Mouse (Mus musculus) heart, adult 9 months (tissue): Measurements from ENCODE around the gene Ubxn7.
"Not testable (repeated sequence)": the region's sequence is repeated elsewhere in the genome, so short reads cannot be mapped to it uniquely, and the experiment has no call there.

Experiments used
- DNase-seq, 2 experiments: peaks; one replicate each; pipeline ENCODE4 v3.0.0; 2022; ENCODE audit warnings: low spot score in 2 of 2

Ubxn7 gene

DNA sequence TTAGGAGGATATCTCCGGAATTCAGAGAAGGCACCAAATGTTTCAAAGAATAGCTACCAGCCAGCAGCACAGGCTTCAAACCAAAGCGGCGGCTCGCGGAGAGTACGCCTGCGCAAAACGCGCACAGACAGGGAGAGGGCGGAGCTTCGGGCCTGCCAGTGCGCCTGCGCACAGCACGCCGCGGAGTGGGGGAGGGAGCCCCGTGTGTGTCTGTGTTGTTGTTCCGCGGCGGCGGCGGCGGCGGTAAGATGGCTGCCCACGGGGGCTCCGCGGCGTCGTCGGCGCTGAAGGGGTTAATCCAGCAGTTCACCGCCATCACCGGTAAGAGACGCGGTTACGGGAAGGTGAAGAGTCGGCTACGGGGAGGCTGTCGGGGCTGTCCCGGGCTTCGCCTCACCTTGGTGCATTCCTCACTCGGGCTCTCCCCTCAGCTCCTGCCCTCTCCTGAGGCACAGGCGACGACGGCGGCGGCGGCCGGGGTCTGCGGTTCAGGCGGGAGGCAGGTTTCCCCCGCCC lies at the start of gene Ubxn7:
TSS of gene Ubxn7 (plus strand) at position 218 of the 516 bp plus-strand sequence.
- DNase-seq: peak; percentile 95 to 97

DNA sequence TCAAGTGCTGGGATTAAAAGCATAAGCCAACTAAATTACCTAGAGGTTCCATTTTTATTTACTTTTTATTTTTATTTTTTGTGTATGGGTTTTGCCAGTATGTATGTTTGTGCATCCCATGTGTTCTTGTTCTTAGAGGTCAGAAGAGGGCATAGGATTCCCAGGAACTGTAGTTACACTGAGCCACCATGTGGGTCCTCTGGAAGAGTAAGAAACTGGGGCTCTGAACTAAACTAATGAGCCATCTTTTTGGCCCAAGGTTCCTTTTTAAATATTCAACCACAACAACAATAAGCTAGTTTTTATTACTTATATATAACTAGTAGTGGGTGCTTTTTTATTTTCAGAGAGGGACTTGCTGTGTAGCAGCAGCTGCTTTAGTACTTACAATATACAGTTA lies 49.4 kb upstream of the Ubxn7 start:
- no peak for DNase-seq

DNA sequence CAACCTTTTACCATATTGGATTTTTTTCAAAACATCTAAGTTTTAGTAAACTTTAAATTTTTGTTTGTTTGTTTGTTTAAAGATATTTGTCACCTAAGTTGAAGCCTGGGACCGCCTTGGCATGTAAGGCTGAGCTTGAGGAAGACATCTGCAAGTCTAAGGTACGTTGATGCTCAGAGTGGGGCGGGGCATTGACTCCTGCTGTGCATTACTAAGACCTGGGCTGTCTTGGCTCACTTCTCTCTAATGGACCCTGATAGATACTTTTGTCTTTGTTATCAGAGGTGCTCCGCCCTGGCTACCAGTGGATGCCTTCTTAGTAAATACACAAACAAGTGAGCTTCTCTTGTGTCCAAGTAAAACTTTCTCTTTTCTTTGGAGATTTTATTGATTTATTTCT lies 40.2 kb upstream of the Ubxn7 start:
- DNase-seq: no peak

DNA sequence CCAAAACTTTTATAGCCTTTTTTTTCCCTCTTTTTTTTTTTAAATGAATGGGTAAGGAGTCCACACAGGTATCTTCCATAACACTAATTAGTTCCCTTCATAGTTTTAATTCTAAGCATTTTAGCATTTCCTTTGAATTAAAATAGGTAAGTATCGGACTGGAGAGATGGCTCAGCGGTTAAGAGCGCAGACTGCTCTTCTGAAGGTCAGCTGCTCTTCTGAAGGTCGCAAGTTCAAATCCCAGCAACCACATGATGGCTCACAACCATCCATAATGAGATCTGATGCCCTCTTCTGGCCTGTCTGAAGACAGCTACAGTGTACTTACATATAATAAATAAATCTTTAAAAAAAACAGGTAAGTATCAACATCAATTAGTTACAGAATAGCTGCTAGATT lies 32.4 kb upstream of the Ubxn7 start:
- DNase-seq: not testable (repeated sequence)

DNA sequence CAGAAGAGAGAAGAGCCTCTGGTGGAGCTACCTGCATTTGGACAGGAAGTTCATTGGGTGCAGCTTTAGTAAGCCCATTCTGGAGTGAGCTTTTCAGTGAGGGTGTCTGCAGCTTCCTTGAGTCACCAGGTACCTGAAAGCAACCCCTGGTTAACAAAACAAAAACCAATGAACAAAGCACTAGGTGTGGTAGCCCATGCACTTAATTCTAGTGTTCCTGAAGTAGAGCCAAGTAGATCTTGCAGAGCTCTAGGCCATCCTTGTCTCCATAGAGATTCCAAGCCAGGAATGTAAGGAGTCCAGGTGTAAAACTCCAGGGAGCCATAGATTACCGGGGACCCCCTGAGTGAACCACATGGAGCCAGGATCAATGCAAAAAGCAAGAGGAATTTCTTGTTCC lies 29.0 kb upstream of the Ubxn7 start:
- no peak for DNase-seq

DNA sequence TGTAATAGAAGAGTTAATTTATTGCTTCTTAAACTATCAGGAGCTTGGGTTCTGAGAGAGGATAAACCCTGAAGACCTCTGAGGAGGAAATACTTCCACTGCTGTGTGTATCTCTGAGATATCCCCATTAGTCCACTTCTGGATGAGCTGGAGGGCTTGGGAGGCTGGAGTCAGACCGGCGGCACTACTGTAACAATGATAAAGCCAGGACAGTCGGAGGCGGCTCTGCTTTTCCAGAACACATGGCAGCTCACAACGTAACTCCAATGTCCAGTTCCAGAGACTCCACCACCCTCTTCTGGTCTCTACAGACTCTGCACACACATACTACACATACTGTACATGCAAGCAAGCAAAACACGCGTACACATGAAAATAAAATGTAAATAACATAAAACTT lies 28.2 kb upstream of the Ubxn7 start:
- no peak for DNase-seq

DNA sequence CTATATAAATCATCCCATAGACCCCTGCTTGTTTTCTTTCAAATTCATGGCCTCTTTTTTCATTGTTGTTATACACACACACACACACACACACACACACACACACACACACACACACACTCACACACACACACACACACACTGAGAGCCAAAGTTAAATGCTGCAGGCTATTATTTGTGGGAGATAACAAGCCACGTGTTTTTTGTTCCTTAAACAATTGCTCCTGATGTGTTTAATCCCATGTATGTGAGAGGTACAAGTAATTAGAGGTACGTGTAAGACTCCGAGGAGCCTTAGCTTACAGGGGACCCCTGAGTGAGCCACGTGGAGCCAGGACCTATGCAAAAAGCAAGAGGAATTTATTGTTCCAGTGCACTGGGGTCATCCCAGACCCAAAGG lies 20.1 kb upstream of the Ubxn7 start:
- DNase-seq: no peak

DNA sequence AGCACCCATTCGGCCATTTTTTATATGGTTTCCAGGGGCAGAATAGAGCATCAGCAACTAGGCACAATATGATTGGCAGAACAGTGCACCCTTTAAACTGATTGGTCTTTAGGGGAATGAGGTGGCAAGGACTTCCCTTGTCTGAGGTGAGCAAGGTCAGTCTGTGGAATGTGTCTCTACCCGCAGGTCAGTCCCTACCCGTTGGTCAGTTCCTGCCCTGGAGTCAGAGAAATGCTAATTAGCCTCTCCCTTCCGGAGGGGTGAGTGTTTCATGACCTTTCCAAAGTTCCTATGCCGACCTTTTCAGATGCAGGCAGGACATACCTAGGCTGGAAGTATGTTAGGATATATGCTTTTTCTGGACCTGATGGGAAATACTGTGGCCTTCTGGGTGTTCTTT lies 19.7 kb upstream of the Ubxn7 start:
- no peak for DNase-seq

DNA sequence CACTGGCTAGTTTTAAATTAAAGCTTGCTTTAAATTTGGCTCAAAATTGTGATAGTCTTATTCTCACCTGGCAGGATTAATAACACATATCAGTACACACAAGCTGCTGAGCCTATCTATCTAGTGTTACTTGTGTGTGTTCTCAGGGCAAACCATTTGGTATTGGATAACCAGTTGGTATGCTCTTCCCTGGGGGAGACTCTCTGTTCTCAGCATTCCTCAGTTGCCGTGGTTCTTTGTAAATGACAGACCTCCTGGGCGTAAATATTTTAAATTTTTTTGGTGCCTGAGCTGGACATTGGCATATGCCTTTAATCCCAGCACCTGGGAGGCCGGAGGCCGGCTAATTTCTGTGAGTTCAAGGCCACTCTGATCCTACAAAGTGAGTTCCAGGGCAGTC lies 19.2 kb upstream of the Ubxn7 start:
- DNase-seq: no peak

DNA sequence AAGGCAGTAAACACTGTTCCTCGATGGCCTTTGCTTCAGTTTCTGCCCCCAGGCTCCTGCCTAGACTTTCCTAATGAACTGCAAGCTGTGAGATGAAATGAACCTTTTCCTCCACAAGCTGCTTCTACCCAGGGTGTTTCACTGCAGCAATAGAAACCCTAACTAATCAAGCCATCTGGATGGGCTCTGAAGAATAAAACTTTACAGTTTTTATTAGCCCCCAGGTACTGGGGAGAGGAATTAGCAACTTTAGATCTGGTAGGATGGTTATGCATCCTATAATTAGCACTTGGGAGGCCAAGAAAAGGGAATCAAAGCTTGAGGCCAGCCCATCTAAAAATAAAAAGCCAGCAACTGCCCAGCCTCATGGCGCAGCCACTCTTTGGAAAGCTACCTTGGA lies 15.5 kb upstream of the Ubxn7 start:
- no peak for DNase-seq

DNA sequence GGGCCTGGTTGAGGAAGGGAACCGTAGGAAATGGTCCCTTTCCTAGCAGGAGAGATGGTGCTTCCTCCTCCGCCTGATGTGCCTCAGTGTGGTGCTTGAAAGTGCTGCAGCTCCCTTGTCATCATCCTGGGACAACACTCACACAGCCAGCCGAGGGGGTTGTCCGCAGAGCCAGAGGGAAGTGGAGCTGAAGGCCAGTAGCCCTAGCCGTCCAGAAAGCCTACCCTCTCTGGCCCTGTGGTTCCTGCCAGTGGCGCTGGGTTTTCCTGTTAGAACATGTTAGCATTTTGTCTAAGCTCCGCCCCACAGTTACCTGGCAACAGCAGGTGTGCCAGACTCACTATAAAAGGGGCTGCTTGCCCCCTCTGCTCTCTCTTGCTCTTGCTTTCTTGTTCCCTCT lies 8.1 kb upstream of the Ubxn7 start:
- DNase-seq: no peak

DNA sequence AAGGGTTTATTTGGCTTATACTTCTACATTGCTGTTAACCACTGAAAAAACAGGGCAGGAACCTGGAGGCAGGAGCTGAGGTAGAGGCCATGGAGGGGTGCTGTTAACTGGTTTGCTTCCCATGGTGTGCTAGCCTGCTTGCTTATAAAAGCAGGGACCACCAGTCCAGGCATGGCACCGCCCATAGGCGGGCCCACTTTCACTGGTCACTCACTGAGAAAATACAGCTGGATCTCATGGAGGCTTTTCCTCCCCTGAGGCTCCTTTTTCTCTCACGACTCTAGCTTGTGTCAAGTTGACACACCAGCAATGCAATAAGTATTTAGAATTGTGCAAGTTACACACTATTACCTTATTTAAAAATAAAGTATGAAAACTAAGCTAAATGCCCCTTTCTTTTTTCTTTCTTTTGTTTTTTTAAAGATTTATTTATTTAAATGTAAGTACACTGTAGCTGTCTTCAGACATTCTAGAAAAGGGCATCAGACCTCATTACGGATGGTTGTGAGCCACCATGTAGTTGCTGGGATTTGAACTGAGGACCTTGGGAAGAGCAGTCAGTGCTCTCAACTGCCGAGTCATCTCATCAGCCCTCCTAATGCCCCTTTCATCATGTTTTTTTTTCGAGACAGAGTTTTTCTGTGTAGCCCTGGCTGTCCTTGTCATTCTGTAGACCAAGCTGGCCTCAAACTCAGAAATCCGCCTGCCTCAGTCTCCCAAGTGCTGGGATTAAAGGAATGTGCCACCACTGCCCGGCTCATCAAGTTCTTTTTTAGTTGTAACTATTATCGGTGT lies 984 bp upstream of the Ubxn7 start:
- no peak for DNase-seq

DNA sequence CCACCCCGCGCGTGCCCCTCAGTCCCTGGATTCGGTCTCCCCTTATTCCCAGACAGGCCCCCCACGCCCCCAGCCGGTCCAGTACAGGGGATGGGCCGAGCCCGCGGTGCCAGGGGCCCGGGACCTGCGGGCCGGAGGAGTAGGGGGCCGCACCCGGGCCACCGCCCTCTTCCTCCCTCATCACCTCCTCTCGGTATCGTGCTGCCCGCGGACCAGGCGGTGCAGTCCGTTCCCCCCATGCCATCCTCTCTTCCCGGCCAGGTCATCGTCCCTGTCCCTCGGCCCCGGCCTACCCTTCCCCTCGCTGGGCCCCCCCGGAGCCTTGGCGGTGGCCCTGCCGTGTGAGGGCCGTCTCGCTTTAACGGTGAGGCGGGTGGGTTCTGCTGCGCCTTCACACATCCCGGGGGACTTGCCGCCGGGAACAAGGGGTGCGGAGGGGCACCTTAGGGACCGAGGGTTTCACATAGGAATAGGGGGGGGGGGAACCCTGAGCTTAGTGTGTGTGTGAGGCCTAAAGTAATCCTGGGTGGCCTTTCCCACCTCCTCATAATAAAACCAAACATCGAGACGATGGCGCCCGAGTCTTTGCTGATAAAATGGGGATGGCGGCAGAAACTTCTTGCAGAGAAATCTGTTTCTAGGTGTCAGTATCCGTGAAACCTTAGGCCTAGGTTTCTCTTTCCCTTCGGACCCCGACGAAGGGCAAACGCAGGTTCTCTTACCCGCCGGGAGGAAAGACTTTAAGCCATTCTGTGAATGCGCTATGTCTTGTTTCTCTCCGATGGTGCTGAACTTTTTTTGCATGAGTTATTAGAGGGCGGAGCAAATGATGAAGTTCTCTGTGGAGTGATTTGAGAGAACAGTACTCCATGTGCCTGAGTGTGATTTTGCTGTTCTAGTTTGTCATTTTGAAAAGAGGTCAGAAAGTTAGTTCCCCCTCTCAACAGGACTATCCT lies 777 bp downstream of the Ubxn7 start:
- peak; percentile 46 to 47 for DNase-seq

DNA sequence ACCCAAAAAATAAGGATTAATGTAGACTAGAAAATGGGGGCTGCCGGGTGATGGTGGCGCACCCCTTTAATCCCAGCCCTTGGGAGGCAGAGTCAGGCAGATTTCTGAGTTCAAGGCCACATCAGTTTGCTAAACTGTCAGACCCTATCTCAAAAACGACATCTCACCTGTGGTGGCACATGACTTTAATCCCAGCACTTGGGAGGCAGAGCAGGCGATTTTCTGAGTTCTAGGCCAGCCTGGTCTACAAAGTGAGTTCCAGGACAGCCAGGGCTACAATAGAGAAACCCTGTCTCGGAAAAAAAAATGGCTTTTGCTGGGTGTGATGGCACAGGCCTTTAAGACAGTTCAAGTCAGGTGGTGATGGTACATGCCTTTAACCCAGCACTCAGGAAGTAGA lies 3.1 kb downstream of the Ubxn7 start:
- no peak for DNase-seq

DNA sequence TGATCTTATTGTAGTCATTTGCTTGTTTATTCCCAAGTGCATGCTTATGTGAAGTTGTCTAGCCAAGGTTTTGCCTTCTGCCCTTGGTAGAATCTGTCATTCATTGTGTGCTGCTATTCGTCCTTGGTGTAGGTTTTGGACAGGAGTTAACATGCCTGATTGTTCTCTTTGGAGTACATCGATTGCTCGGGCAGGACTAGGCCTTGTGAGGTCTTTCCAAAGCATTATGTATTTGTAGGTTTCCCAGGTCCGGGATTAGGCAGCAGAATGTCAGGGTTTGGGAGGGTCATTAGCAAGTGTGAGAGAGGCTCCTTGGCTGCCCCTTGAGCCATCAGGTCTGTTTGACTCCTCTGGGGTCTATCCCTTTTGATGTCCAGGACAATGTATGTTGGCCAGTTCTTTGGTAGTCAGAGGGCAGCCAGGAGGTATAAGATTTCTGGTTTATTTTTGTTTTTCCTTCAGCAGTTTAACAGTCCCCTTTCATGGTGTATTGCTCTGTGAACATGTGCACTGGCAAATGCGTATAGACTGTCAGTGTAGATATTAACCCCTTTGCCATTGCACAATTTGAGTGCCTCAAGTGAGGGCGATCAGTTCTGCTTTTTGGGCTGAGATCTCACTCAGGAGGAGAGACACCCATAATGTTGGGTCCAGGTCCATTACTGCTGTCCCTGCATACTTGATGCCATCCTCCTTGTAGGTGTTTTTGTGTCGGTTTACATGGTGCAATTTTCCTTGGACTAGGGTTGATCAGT lies 4.1 kb downstream of the Ubxn7 start:
- no peak for DNase-seq

DNA sequence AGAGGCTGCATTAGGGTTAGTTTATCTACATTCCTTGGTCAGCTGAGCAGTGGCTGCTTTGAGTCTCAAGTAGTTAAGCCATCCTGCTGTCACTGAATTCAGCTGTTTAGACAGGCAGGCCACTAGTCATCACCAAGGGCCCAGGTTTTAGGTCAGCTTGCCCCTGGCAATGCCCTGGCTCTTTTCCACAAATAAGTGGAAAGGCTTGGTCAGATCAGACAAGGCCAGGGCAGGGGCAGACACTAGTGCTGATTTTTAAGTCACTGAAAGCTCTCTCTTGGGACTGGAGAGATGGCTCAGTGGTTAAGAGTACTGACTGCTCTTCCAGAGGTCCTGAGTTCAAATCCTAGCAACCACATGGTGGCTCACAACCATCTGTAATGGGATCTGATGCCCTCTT lies 4.9 kb downstream of the Ubxn7 start:
- DNase-seq: no peak

DNA sequence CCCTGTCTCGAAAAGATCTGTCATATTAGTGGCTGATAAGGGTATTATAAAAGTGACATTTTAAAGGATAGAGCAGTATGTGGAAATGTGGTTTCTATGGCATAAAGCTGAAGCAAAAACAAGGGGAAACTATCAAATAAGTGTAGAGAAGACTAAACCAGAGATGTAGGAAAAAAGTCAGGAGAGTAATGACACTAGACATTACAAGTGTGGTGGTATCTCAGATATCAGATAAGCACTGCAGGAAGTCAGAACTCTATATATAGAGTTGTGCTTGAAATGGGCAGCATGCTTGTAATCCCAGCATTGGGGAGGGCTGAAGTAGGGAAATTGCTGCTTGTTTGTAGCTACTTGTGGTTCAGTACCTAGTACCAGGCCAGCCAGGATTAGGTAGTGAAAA lies 8.4 kb downstream of the Ubxn7 start:
- no peak for DNase-seq

DNA sequence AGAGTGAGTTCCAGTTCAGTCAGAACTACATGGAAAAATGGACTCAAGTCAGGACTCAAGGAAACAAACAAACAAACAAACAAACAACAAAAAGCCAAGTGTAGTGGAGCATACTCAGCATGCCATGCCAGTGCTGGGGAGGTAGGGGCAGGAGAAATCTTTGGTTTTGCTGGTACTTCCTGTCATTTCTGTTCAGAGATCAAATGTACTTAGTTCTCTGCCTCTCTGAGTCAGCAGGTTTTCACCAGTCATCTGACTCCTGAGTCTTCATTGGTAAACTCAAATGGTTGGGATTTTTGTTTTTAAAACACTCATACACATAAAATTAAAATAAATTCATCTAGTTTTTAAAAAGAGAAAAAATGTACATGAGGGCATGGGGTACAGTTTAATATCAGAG lies 13.5 kb downstream of the Ubxn7 start:
- DNase-seq: no peak

DNA sequence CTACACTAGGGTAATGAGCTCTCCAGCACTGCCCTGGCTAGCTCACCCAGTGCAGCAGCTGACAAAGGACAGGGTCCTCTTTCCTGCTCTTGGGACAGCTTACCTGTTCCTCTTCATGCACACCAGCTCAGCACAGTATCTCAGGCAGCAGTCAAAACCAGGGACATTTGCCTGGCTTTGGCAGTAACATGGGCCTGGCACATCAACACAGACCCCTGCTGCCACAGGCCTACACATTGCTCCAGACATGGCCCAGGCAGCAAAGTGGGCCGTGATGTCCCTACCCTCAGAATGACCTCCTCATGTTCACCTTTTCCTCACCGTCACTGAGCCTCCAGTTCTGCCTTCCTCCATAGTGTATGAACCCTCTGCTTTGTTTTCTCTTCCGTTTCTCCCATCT lies 18.7 kb downstream of the Ubxn7 start:
- DNase-seq: no peak

DNA sequence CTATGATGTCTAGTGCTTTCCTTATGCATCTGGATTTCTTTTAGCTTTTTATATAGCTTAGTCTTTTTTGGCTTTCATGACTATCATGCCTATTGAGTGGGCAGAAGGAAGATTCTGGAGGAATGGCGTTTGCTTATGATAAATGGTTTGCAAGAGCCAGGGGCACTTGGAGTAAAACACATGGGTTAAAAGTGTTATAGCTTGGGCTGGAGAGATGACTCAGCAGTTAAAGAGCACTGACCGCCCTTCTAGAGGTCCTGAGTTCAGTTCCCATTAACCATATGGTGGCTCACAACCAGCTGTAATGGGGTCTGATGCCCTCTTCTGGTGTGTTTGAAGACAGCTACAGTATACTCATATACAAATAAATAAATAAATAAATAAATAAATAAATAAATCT lies 31.5 kb downstream of the Ubxn7 start:
- no peak for DNase-seq

DNA sequence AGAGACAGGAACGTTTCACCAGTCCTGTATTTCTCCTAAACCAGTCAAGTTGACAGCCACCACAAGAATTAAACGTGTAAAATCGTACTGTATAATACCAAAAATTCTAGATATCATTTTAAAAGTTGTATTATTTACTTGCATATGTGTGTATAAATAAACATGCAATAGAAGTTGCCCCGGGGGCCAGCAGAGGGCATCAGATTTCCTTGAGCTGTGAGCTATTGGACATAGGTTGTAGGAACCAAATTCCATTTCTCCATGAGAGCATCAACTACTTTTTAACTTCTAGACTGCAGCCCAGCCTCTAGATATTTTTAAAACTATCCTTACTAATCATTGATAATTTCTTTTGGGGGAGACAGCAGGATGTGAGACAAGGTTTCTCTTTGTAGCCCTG lies 39.3 kb downstream of the Ubxn7 start:
- DNase-seq: peak in 1 of 2 experiments; percentile 19

DNA sequence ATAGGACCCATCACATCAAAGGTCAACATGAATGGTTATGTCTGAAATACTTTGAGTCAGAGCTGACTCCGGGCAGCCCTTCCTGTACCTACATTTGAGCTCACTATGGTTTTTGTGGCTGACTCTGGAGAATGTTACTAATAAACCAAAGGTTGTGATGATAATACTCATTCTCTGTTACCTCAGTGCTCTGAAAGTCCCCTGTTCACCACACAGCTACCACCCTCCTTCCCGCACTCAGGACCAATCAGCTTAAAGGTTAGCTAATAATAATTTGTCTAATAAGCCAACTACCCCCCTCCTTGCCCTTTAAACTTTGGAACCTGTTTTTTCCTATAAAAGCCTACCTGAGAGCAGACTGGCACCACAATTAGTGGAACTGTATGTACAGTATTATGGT lies 47.5 kb downstream of the Ubxn7 start:
- no peak for DNase-seq
